Mouse (Mus musculus): ENCODE results near the gene Susd5. TPM values are rescaled to one million over a fixed set of nuclear protein-coding genes. Genes with fewer than 3 reads are reported as not detected.

The Susd5 gene
- 0.60 and 0.77 TPM in 2 replicates for polyA plus RNA-seq (2012; rRNA removed; ENCODE audit: low replicate concordance)

GRCm38 (mm10) chr9:114057090-114057796 is at the start of gene Susd5:
Susd5 (plus strand) TSS chr9:114057140.

GRCm38 (mm10) chr9:114046028-114046427 is 10.9 kb upstream of the Susd5 start, which contains the start of gene Fbxl2:
Fbxl2 (minus strand) TSS chr9:114046191.

Other genes with a start within 250 kb of the Susd5 start
- 55.6 and 76.8 TPM in 2 replicates for gene Ubp1, start 126.2 kb upstream of the Susd5 start, polyA plus RNA-seq (2012; rRNA removed; ENCODE audit: low replicate concordance)
- 2.3 and 3.5 TPM in 2 replicates for gene Fbxl2, start 10.9 kb upstream of the Susd5 start, polyA plus RNA-seq (2012; rRNA removed; ENCODE audit: low replicate concordance)